Mouse (Mus musculus): ENCODE data around the gene Glb1. TPM values are rescaled to one million over a fixed set of nuclear protein-coding genes. Genes with fewer than 3 reads are reported as not detected.
A peak's percentile ranks its signal among the peaks of the same experiment; 100 is the strongest.
"Not testable (repeated sequence)": the region's sequence is repeated elsewhere in the genome, so short reads cannot be mapped to it uniquely, and the experiment has no call there.

Gene Glb1
- polyA plus RNA-seq, 1 experiment from 2014 or later, result 20.9 TPM

DNA sequence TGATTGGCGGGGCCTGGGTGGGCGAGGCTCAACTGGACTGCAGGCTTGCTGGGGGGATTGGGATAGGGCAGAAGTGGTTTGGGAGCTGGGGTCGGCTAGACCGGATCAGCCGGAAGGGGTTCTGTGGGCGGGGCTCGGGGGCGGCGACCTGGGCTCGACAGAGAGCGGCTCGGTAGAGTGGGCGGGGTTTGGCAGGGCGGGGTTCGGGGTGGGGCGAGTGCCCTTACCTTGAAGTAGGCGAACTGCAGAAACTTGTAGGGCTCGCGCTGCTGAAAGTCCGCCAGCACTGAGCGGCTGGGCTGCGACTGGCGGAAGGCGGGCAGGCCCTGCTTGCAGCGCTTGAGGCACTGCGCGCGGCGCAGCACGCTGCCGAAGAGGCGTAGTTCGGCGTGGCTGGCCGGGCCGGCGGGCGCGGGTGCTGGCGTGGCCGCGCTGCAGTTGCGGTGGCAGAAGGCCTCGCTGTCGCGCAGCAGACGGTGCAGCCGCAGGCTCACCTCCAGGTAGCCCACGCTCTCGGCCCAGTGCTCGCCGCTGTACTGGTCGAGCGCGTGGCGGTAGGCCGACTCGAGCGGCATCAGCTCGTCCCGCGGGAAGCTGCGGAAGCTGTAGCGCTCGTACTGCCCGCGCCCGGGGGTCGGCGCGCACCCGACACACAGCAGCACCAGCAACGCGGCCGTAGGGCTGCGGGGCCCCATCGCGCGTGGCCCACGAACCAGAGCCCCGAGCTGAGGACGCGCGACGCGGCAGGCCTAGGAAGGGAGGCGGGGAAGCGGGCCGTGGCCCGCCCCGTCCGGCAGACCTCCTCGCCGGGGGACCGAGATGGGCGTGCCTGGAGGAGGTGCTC is 10.7 kb upstream of the Glb1 start, which contains the start of gene Crtap:
Crtap (minus strand) TSS at position 771 of the 844 bp plus-strand sequence.
- no peaks in the 10 kb centered on the region for H3K36me3 ChIP-seq (ENCODE audit: control insufficient read depth, insufficient read depth, low read length)
- peak within 1 kb of the TSS; percentile 86 for H3K4me2 ChIP-seq
- no peaks in the 10 kb centered on the region for H3K27me3 ChIP-seq (ENCODE audit: control insufficient read depth, insufficient read depth, low read length)

DNA sequence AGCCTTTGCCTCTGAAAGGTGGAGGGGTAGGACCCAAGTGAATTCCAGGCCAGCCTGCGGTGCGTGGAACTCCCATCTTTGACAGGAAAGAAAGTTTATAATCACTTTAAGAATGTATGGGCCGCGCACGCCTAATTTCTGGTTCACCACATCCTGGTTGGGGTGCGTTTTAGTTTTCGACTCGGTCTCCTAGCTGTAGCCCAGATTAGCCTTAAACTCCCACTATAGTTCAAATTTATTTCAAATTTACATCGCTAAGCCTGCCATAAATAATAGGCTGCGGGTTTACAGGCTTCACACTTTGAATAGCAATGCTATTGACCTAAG is 10.2 kb upstream of the Glb1 start:
- no peak for ATAC-seq (ENCODE audit: low FRiP score)
- H3K4me1 ChIP-seq (ENCODE audit: control insufficient read depth, insufficient read depth, low read length), result 0 out of 2 replicates have a peak, but pooled peaks cover 4% of the 10 kb centered on the region
- WGBS, result 4% methylated on average over 10 of the region's 10 CpGs
- H3K27ac ChIP-seq (ENCODE audit: low read depth, low read length), result no peak overlapping the region
- peak overlapping the region; percentile 72 for H3K4me3 ChIP-seq (ENCODE audit: low read depth, low read length)
- peak overlapping the region; percentile 80 for H3K9ac ChIP-seq (ENCODE audit: low read length)
- peak; percentile 95 for DNase-seq (ENCODE audit: low spot score, missing footprints)
- H3K4me2 ChIP-seq, result peak overlapping the region; percentile 86
- H3K36me3 ChIP-seq (ENCODE audit: control insufficient read depth, insufficient read depth, low read length), result no peaks in the 10 kb centered on the region
- no peaks in the 10 kb centered on the region for H3K27me3 ChIP-seq (ENCODE audit: control insufficient read depth, insufficient read depth, low read length)
- no peaks in the 10 kb centered on the region for H3K9me3 ChIP-seq (ENCODE audit: control insufficient read depth, low read length)

More for the DNA sequence above, 10.7 kb upstream of the Glb1 start, which contains the start of gene Crtap:
- H3K4me1 ChIP-seq (ENCODE audit: control insufficient read depth, insufficient read depth, low read length), result 0 out of 2 replicates have a peak, but pooled peaks cover 4% of the 10 kb centered on the region
- H3K9me3 ChIP-seq (ENCODE audit: control insufficient read depth, low read length), result no peaks in the 10 kb centered on the region
- peak within 1 kb of the TSS; percentile 72 for H3K4me3 ChIP-seq (ENCODE audit: low read depth, low read length)
- no peak within 1 kb of the TSS for H3K27ac ChIP-seq (ENCODE audit: low read depth, low read length)
- peak; percentile 81 for ATAC-seq (ENCODE audit: low FRiP score)
- WGBS, result under 1% methylated on average over 93 of the region's 96 CpGs
- DNase-seq (ENCODE audit: low spot score, missing footprints), result peak; percentile 96
- H3K9ac ChIP-seq (ENCODE audit: low read length), result peak within 1 kb of the TSS; percentile 80

DNA sequence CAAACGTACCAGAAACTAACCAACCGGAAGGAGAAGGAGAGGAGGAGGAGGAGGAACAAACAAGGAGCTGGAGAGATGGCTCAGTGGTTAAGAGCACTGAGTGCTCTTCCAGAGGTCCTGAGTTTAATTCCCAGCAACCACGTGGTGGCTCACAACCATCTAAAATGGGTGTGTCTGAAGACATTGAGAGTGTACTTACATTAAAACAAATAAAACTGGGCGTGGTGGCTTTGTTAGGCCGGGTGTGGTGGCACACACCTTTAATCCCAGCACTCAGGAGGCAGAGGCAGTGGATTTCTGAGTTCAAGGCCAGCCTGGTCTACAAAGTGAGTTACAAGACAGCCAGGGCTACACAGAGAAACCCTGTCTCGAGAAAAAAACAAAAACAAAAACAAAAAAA is 6.7 kb upstream of the Glb1 start:
- ATAC-seq (ENCODE audit: low FRiP score); DNase-seq (ENCODE audit: low spot score, missing footprints); H3K27me3 ChIP-seq (ENCODE audit: control insufficient read depth, insufficient read depth, low read length); H3K9ac ChIP-seq (ENCODE audit: low read length); H3K27ac ChIP-seq (ENCODE audit: low read depth, low read length); H3K4me2 ChIP-seq; H3K4me3 ChIP-seq (ENCODE audit: low read depth, low read length); H3K9me3 ChIP-seq (ENCODE audit: control insufficient read depth, low read length); H3K4me1 ChIP-seq (ENCODE audit: control insufficient read depth, insufficient read depth, low read length); H3K36me3 ChIP-seq (ENCODE audit: control insufficient read depth, insufficient read depth, low read length): not testable (repeated sequence)
- 64% methylated on average over 6 of the region's 6 CpGs for WGBS

DNA sequence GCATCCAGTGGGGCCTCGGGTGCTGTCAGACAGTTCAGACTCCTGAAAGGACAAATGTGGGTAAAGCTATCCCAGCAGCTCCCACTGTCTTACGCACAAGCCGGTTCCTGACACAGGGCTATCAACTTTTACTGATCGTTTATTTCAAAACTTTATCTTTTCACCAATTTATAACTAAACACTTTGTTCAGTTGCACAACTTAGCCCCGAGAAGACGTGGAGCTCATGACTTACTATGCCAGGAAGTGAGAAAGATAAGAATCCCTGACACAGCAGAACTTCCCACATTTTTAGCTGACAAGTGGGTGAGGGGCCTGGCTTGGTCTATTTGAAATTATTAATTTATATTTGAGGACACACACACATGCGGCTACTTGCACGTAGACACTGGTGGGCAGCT is 6.2 kb upstream of the Glb1 start:
- DNase-seq (ENCODE audit: low spot score, missing footprints), result no peak
- no peak for ATAC-seq (ENCODE audit: low FRiP score)

DNA sequence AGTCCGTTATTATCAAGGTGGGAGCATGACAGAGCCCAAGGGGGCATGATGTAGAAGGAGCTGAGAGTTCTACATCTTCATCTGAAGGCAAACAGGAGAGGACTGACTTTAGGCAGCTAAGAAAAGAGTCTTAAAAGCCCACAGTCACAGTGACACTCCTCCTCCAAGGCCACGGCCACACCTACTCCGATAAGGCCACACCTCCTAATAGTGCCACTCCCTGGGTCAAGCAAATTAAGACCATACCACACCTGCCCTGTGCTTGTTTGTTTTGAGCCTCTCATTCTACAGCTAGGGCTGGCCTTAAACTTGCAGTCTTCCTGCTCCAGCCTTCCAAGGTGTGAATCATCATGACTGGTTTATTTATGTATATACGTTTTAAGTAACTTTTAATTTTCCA is 5.6 kb upstream of the Glb1 start:
- H3K27ac ChIP-seq (ENCODE audit: low read depth, low read length), result no peak overlapping the region
- H3K27me3 ChIP-seq (ENCODE audit: control insufficient read depth, insufficient read depth, low read length), result no peaks in the 10 kb centered on the region
- no peak overlapping the region for H3K4me3 ChIP-seq (ENCODE audit: low read depth, low read length)
- no peaks in the 10 kb centered on the region for H3K9me3 ChIP-seq (ENCODE audit: control insufficient read depth, low read length)
- H3K4me1 ChIP-seq (ENCODE audit: control insufficient read depth, insufficient read depth, low read length), result 0 out of 2 replicates have a peak, but pooled peaks cover 4% of the 10 kb centered on the region
- 88% methylated on average over 4 of the region's 4 CpGs for WGBS
- ATAC-seq (ENCODE audit: low FRiP score) (no peak), DNase-seq (ENCODE audit: low spot score, missing footprints) (no peak)
- H3K9ac ChIP-seq (ENCODE audit: low read length), result no peak overlapping the region
- no peaks in the 10 kb centered on the region for H3K36me3 ChIP-seq (ENCODE audit: control insufficient read depth, insufficient read depth, low read length)
- no peak overlapping the region for H3K4me2 ChIP-seq

More for the DNA sequence above, 6.2 kb upstream of the Glb1 start:
- Histone ChIP-seq H3K27me3 (ENCODE audit: control insufficient read depth, insufficient read depth, low read length) (no peaks in the 10 kb centered on the region), H3K4me1 (ENCODE audit: control insufficient read depth, insufficient read depth, low read length) (0 out of 2 replicates have a peak, but pooled peaks cover 4% of the 10 kb centered on the region), H3K9ac (ENCODE audit: low read length) (no peak overlapping the region), H3K27ac (ENCODE audit: low read depth, low read length) (no peak overlapping the region), H3K4me3 (ENCODE audit: low read depth, low read length) (no peak overlapping the region), H3K4me2 (no peak overlapping the region), H3K36me3 (ENCODE audit: control insufficient read depth, insufficient read depth, low read length) (no peaks in the 10 kb centered on the region), H3K9me3 (ENCODE audit: control insufficient read depth, low read length) (no peaks in the 10 kb centered on the region)
- WGBS, result 89% methylated on average over 8 of the region's 8 CpGs

DNA sequence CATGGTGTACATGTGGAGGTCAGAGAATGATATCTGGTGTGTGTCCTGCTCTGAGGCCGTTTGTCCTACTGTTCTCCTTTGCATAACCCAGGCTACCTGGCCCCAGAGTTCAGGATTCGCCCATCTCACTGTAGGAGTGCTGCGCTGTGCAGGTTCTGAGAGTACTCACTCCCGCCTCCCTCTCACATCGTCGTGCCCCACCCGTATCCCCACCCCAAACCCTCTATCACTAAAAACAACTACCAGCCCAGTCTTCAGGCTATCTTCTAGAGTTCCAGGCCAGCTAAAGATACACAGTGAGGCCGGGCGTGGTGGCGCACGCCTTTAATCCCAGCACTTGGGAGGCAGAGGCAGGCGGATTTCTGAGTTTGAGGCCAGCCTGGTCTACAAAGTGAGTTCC is 1.2 kb upstream of the Glb1 start:
- H3K9me3 ChIP-seq (ENCODE audit: control insufficient read depth, low read length), result no peaks in the 10 kb centered on the region
- H3K9ac ChIP-seq (ENCODE audit: low read length), result no peak overlapping the region
- WGBS, result 86% methylated on average over 12 of the region's 12 CpGs
- H3K27me3 ChIP-seq (ENCODE audit: control insufficient read depth, insufficient read depth, low read length), result no peaks in the 10 kb centered on the region
- H3K4me1 ChIP-seq (ENCODE audit: control insufficient read depth, insufficient read depth, low read length), result peaks cover 8% of the 10 kb centered on the region
- peaks cover 1% of the 10 kb centered on the region; the same call in 1 of the 2 replicates for H3K36me3 ChIP-seq (ENCODE audit: control insufficient read depth, insufficient read depth, low read length)
- DNase-seq (ENCODE audit: low spot score, missing footprints), result no peak
- ATAC-seq (ENCODE audit: low FRiP score), result no peak
- H3K4me3 ChIP-seq (ENCODE audit: low read depth, low read length), result no peak overlapping the region
- H3K4me2 ChIP-seq, result no peak overlapping the region
- H3K27ac ChIP-seq (ENCODE audit: low read depth, low read length), result no peak overlapping the region

DNA sequence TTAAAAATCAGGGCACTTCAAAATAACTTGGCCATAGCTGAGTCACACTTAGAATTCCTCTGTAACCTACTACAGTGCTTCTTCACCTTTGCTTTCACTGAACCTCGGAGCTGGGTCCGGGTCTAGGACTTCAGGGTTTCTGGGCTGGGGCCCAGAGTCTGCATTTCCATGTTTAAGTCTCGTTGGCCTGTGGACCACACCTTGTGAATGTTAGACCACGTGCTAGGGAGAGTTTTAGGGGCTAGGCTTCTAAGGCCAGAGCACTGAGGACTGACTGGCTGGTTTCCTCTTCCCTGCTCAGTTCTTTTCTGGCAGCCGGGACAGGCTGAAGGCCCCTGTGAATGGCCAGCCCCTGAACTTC is 308 bp upstream of the Glb1 start:
- Histone ChIP-seq H3K27me3 (ENCODE audit: control insufficient read depth, insufficient read depth, low read length) (no peaks in the 10 kb centered on the region), H3K4me2 (peak overlapping the region; percentile 78), H3K9ac (ENCODE audit: low read length) (peak overlapping the region; percentile 84), H3K9me3 (ENCODE audit: control insufficient read depth, low read length) (no peaks in the 10 kb centered on the region), H3K4me1 (ENCODE audit: control insufficient read depth, insufficient read depth, low read length) (peaks cover 8% of the 10 kb centered on the region), H3K4me3 (ENCODE audit: low read depth, low read length) (peak overlapping the region; percentile 83), H3K27ac (ENCODE audit: low read depth, low read length) (peak overlapping the region; percentile 35; the same call in 1 of the 2 replicates), H3K36me3 (ENCODE audit: control insufficient read depth, insufficient read depth, low read length) (peaks cover 10% of the 10 kb centered on the region; the same call in 1 of the 2 replicates)
- no peak for ATAC-seq (ENCODE audit: low FRiP score)
- DNase-seq (ENCODE audit: low spot score, missing footprints), result no peak
- WGBS, result 25% methylated on average over 5 of the region's 5 CpGs

DNA sequence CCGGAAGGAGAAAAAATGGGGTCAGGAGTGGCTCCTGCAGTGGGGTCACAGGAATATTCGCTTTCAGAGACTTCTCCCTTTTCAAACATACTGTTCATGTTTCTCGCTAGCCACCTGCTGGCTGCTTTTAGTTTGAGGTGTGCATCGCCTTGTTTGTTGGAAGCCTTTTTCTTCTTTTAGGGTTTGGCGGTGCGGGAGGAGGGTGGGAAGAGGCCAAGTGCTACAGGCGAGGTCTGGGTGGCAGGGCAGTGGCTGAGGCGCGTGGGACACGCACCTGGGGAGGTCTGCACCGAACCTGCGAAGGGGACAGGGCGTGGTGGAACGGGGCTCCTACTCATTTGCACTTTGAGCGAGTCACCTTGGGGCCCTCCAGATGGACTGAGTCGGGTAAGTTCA is 807 bp downstream of the Glb1 start:
- Histone ChIP-seq H3K4me1 (ENCODE audit: control insufficient read depth, insufficient read depth, low read length) (peaks cover 8% of the 10 kb centered on the region), H3K9ac (ENCODE audit: low read length) (peak overlapping the region; percentile 84), H3K27ac (ENCODE audit: low read depth, low read length) (peak overlapping the region; percentile 72; the same call in 1 of the 2 replicates), H3K9me3 (ENCODE audit: control insufficient read depth, low read length) (no peaks in the 10 kb centered on the region), H3K4me2 (peak overlapping the region; percentile 78), H3K36me3 (ENCODE audit: control insufficient read depth, insufficient read depth, low read length) (peaks cover 15% of the 10 kb centered on the region), H3K4me3 (ENCODE audit: low read depth, low read length) (peak overlapping the region; percentile 83), H3K27me3 (ENCODE audit: control insufficient read depth, insufficient read depth, low read length) (no peaks in the 10 kb centered on the region)
- DNase-seq (ENCODE audit: low spot score, missing footprints) (no peak), ATAC-seq (ENCODE audit: low FRiP score) (0 out of 2 replicates have a peak, but pooled peaks have one; percentile 0)
- WGBS, result 5% methylated on average over 16 of the region's 16 CpGs

DNA sequence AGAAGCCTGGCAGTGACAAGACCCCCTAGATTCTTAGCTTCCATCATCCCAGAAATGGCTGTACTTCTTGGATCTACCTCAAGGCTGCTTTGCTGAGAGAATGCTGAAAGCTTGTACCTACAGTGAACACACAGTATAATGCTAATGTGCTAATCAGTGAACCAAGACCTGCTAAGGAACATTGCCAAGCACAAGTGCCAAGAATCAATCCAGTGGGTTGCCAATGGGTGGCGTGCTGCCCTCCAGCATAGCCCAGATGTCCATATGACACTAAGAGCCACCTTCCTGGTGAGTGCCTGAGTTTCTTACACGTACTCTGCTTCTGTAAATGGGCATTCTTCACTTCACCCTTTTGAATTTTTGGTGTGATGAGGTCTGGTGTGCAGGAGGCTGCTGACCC is 6.8 kb downstream of the Glb1 start:
- Histone ChIP-seq H3K36me3 (ENCODE audit: control insufficient read depth, insufficient read depth, low read length) (peaks cover 17% of the 10 kb centered on the region), H3K9me3 (ENCODE audit: control insufficient read depth, low read length) (0 out of 2 replicates have a peak, but pooled peaks cover 2% of the 10 kb centered on the region), H3K27me3 (ENCODE audit: control insufficient read depth, insufficient read depth, low read length) (no peaks in the 10 kb centered on the region), H3K27ac (ENCODE audit: low read depth, low read length) (no peak overlapping the region), H3K4me3 (ENCODE audit: low read depth, low read length) (no peak overlapping the region), H3K4me1 (ENCODE audit: control insufficient read depth, insufficient read depth, low read length) (no peaks in the 10 kb centered on the region), H3K4me2 (no peak overlapping the region), H3K9ac (ENCODE audit: low read length) (no peak overlapping the region)
- ATAC-seq (ENCODE audit: low FRiP score) (no peak), DNase-seq (ENCODE audit: low spot score, missing footprints) (no peak)
- 85% methylated on average over 2 of the region's 2 CpGs for WGBS

All from midbrain, embryonic 11.5 days (tissue).